Comparison of ENCODE assay signal across 9 mouse cellular contexts in the genomic region with DNA sequence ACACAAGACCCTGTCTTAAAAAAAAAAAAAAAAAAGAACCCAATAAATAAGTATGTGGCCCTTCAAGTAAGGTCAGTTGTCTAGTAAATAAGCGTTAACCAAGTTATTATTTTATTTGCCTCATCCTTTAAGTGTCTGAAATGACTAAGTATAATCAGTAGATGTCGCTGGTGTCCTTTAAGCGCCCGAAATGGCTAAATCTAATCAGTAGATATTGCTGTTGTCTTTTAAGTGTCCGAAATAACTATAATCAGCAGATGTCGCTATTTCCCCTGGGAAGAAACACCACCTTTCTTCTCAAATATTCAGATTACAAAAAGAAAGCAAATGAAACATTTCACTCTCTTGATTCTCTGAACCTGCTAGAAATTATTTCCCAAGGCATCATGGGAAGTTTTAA. TPM values are rescaled to one million over a fixed set of nuclear protein-coding genes. Genes with fewer than 3 reads are reported as not detected.
A peak's percentile ranks its signal among the peaks of the same experiment; 100 is the strongest.
DNase-seq lines count a peak whose midpoint lies in the region; ATAC-seq lines count a peak whose summit lies in the region.
"Had no signal": no experiment of that assay in that cellular context is flagged by ENCODE, and none has a peak within 500 bp of the region (broad histone marks: within the 10 kb centered on the region; RNA-seq: fewer than 3 reads in every experiment).

No protein-coding gene starts in this region.

- WGBS in lung, embryonic 16.5 days: 7% methylated on average over 6 of the region's 6 CpGs

- no peak overlapping the region for H3K9ac ChIP-seq in lung, embryonic 16.5 days (ENCODE audit: low read length)
- H3K9ac ChIP-seq: hindbrain, embryonic 15.5 days had no signal

- H3K27me3 ChIP-seq in lung, embryonic 16.5 days (ENCODE audit: control insufficient read depth, insufficient read depth, low read depth, low read length): no peaks in the 10 kb centered on the region
- H3K27me3 ChIP-seq: hindbrain, embryonic 15.5 days had no signal

- H3K4me1 ChIP-seq in lung, embryonic 16.5 days (replicated peaks; ENCODE audit: control insufficient read depth, insufficient read depth, low read length): no peaks in the 10 kb centered on the region
- H3K4me1 ChIP-seq: hindbrain, embryonic 15.5 days had no signal

- no peak overlapping the region for H3K4me3 ChIP-seq in lung, embryonic 16.5 days (ENCODE audit: low read length)
- H3K4me3 ChIP-seq: hindbrain, embryonic 15.5 days had no signal

- intact Hi-C loops in left cerebral cortex, postnatal 4 days (cut with DNase I): loop anchor here (2.0 to 5.0 kb wide), 2 partner anchors 79 to 628 kb away; no protein-coding TSS in a partner anchor

- H3K36me3 ChIP-seq in lung, embryonic 16.5 days (ENCODE audit: control insufficient read depth, insufficient read depth, low read length): no peaks in the 10 kb centered on the region
- H3K36me3 ChIP-seq: hindbrain, embryonic 15.5 days had no signal

- DNase-seq in adrenal gland, adult 2 months: peak; percentile 48
- no peak for DNase-seq in adrenal gland, postnatal 4 days (ENCODE audit: low spot score in 2 of 2)
- DNase-seq in left cerebral cortex, adult 18-20 months (ENCODE audit: low spot score in 2 of 2): peak; percentile 24 to 30
- no peak for DNase-seq in left cerebral cortex, postnatal 4 days
- peak; percentile 74 for DNase-seq in Muller cell, postnatal 12 days (ENCODE audit: inconsistent ontology term)
- DNase-seq in embryo, embryonic 9.5 days (ENCODE audit: extremely low spot score): peak; percentile 54

- 0 out of 2 replicates have a peak, but pooled peaks have one; percentile 51 for ATAC-seq in lung, embryonic 16.5 days (ENCODE audit: low read depth)
- ATAC-seq in erythroblast, adult 5-6 weeks (replicated peaks; ENCODE audit: low FRiP score, poor library complexity, severe bottlenecking): no peak

- H3K27ac ChIP-seq in lung, embryonic 16.5 days (ENCODE audit: low read length): no peak overlapping the region
- H3K27ac ChIP-seq: hindbrain, embryonic 15.5 days had no signal

- H3K4me2 ChIP-seq in lung, embryonic 16.5 days (ENCODE audit: low read depth, low read length): no peak overlapping the region
- H3K4me2 ChIP-seq: hindbrain, embryonic 15.5 days had no signal

- no peaks in the 10 kb centered on the region for H3K9me3 ChIP-seq in lung, embryonic 16.5 days (ENCODE audit: control insufficient read depth, low read length)
- H3K9me3 ChIP-seq: hindbrain, embryonic 15.5 days had no signal

RNA-seq across cellular contexts. Expression of a gene that starts 5.8 kb away (rescaled TPM):
- total RNA-seq in adrenal gland, adult 2 months (2021): under 1 TPM in 1 of 2 experiments, not detected in 1; 0.46 TPM
- polyA plus RNA-seq in adrenal gland, adult 2 months (2012; rRNA removed): not detected in 2 replicates
- total RNA-seq in adrenal gland, postnatal 4 days (2021): 10 to 100 TPM in 1 of 2 experiments, under 1 TPM in 1; 0.78 to 11.8 TPM
- total RNA-seq in left cerebral cortex, adult 18-20 months (2021): under 1 TPM in 1 of 2 experiments, not detected in 1; 0.16 TPM
- total RNA-seq in left cerebral cortex, postnatal 4 days (2021): not detected
- 0.09 and 0.62 TPM in 2 replicates for polyA plus RNA-seq in lung, embryonic 16.5 days (2015; fragmentation: Nextera tagmentation; extraction: Ambion mirVana)
- not detected in 2 replicates for total RNA-seq in erythroblast, adult 5-6 weeks (2015; ENCODE audit: low replicate concordance)
- not detected in 2 replicates for total RNA-seq in erythroblast, adult 5-6 weeks (2017; ENCODE audit: low replicate concordance)
- polyA plus RNA-seq: hindbrain, embryonic 15.5 days had no signal

Comparison
In these comparisons a context has a peak if more than half of its experiments do, and no peak if none do; other contexts are left out.
1. DNase-seq: peak in adrenal gland, adult 2 months (single experiment), left cerebral cortex, adult 18-20 months (2 of 2), Muller cell, postnatal 12 days (single experiment) and embryo, embryonic 9.5 days (single experiment); none in adrenal gland, postnatal 4 days (0 of 2) and left cerebral cortex, postnatal 4 days (single experiment).